Mouse (Mus musculus): ENCODE data around the gene B2m. TPM values are rescaled to one million over a fixed set of nuclear protein-coding genes. Genes with fewer than 3 reads are reported as not detected.

B2m gene
- total and polyA plus RNA-seq, 2 experiments from 2014 or later: 166 to 282 TPM

- DNase-seq (ENCODE audit: low spot score) (peak; percentile 96), ATAC-seq (ENCODE audit: insufficient read depth, low read depth) (peak; percentile 100)
- Histone ChIP-seq H3K36me3 (replicated peaks; ENCODE audit: control insufficient read depth, insufficient read depth, low read length) (peaks cover 11% of the 10 kb centered on the region), H3K27me3 (ENCODE audit: control insufficient read depth, insufficient read depth, low read length) (no peaks in the 10 kb centered on the region), H3K9ac (replicated peaks; ENCODE audit: low read depth, low read length) (peak within 1 kb of the TSS; percentile 95), H3K4me2 (ENCODE audit: low read depth, low read length) (peak within 1 kb of the TSS; percentile 71), H3K4me1 (ENCODE audit: control insufficient read depth, insufficient read depth) (peaks cover 13% of the 10 kb centered on the region; the same call in 1 of the 2 replicates), H3K9me3 (replicated peaks; ENCODE audit: control insufficient read depth, low read length) (no peaks in the 10 kb centered on the region), H3K27ac (ENCODE audit: low read depth) (peak within 1 kb of the TSS; percentile 95), H3K4me3 (ENCODE audit: low read depth, low read length) (peak within 1 kb of the TSS; percentile 84)
- TF ChIP-seq CTCF (IDR thresholded peaks at IDR 0.05; ENCODE audit: low read depth) (no peak; the same call in 1 of the 2 replicates), EP300 (IDR thresholded peaks at IDR 0.05; ENCODE audit: low read depth) (peak; percentile 94)
- WGBS: under 1% methylated on average over 47 of the region's 47 CpGs
Observed at GRCm38 (mm10) chr2:122117961-122118958, 29.2 kb upstream of the B2m start, which contains the start of gene Spg11. TSS of gene Spg11 (minus strand) at chr2:122118386.

- no peak for TF ChIP-seq EP300 (IDR thresholded peaks at IDR 0.05; ENCODE audit: low read depth)
- no peak for TF ChIP-seq CTCF (IDR thresholded peaks at IDR 0.05; ENCODE audit: low read depth)
- ATAC-seq (ENCODE audit: insufficient read depth, low read depth): no peak
Observed at GRCm38 (mm10) chr2:122125680-122126572, 21.6 kb upstream of the B2m start.

GRCm38 (mm10) chr2:122126765-122127347, 20.6 kb upstream of the B2m start:
- Histone ChIP-seq H3K4me3 (ENCODE audit: low read depth, low read length) (no peak overlapping the region), H3K27ac (ENCODE audit: low read depth) (no peak overlapping the region), H3K9ac (replicated peaks; ENCODE audit: low read depth, low read length) (no peak overlapping the region), H3K9me3 (replicated peaks; ENCODE audit: control insufficient read depth, low read length) (no peaks in the 10 kb centered on the region), H3K4me2 (ENCODE audit: low read depth, low read length) (no peak overlapping the region), H3K27me3 (ENCODE audit: control insufficient read depth, insufficient read depth, low read length) (no peaks in the 10 kb centered on the region), H3K36me3 (replicated peaks; ENCODE audit: control insufficient read depth, insufficient read depth, low read length) (no peaks in the 10 kb centered on the region), H3K4me1 (ENCODE audit: control insufficient read depth, insufficient read depth) (peaks cover 7% of the 10 kb centered on the region; the same call in 1 of the 2 replicates)
- 51% methylated on average over 5 of the region's 5 CpGs for WGBS
- DNase-seq (ENCODE audit: low spot score) (no peak), ATAC-seq (ENCODE audit: insufficient read depth, low read depth) (no peak)
- TF ChIP-seq EP300 (IDR thresholded peaks at IDR 0.05; ENCODE audit: low read depth): no peak
- TF ChIP-seq CTCF (IDR thresholded peaks at IDR 0.05; ENCODE audit: low read depth): no peak

More at GRCm38 (mm10) chr2:122125680-122126572, 21.6 kb upstream of the B2m start:
- Histone ChIP-seq H3K4me2 (ENCODE audit: low read depth, low read length) (no peak overlapping the region), H3K9me3 (replicated peaks; ENCODE audit: control insufficient read depth, low read length) (no peaks in the 10 kb centered on the region), H3K27me3 (ENCODE audit: control insufficient read depth, insufficient read depth, low read length) (no peaks in the 10 kb centered on the region), H3K4me1 (ENCODE audit: control insufficient read depth, insufficient read depth) (peaks cover 7% of the 10 kb centered on the region; the same call in 1 of the 2 replicates), H3K36me3 (replicated peaks; ENCODE audit: control insufficient read depth, insufficient read depth, low read length) (no peaks in the 10 kb centered on the region), H3K9ac (replicated peaks; ENCODE audit: low read depth, low read length) (no peak overlapping the region), H3K27ac (ENCODE audit: low read depth) (no peak overlapping the region; the same call in 1 of the 2 replicates), H3K4me3 (ENCODE audit: low read depth, low read length) (no peak overlapping the region)
- WGBS: 42% methylated on average over 12 of the region's 12 CpGs
- DNase-seq (ENCODE audit: low spot score): no peak

- Histone ChIP-seq H3K36me3 (replicated peaks; ENCODE audit: control insufficient read depth, insufficient read depth, low read length) (no peaks in the 10 kb centered on the region), H3K27ac (ENCODE audit: low read depth) (no peak overlapping the region), H3K9ac (replicated peaks; ENCODE audit: low read depth, low read length) (no peak overlapping the region), H3K4me1 (ENCODE audit: control insufficient read depth, insufficient read depth) (peaks cover 7% of the 10 kb centered on the region; the same call in 1 of the 2 replicates), H3K4me2 (ENCODE audit: low read depth, low read length) (no peak overlapping the region), H3K9me3 (replicated peaks; ENCODE audit: control insufficient read depth, low read length) (no peaks in the 10 kb centered on the region), H3K27me3 (ENCODE audit: control insufficient read depth, insufficient read depth, low read length) (no peaks in the 10 kb centered on the region), H3K4me3 (ENCODE audit: low read depth, low read length) (no peak overlapping the region)
- WGBS: 87% methylated on average over 4 of the region's 4 CpGs
- no peak for DNase-seq (ENCODE audit: low spot score)
- no peak for ATAC-seq (ENCODE audit: insufficient read depth, low read depth)
- TF ChIP-seq EP300 (IDR thresholded peaks at IDR 0.05; ENCODE audit: low read depth) (no peak), CTCF (IDR thresholded peaks at IDR 0.05; ENCODE audit: low read depth) (no peak)
Observed at GRCm38 (mm10) chr2:122127635-122128034, 19.9 kb upstream of the B2m start.

GRCm38 (mm10) chr2:122132078-122132477, 15.4 kb upstream of the B2m start:
- 71% methylated on average over 2 of the region's 2 CpGs for WGBS
- Histone ChIP-seq H3K9ac (replicated peaks; ENCODE audit: low read depth, low read length) (no peak overlapping the region), H3K4me3 (ENCODE audit: low read depth, low read length) (no peak overlapping the region), H3K4me2 (ENCODE audit: low read depth, low read length) (no peak overlapping the region), H3K27ac (ENCODE audit: low read depth) (no peak overlapping the region), H3K27me3 (ENCODE audit: control insufficient read depth, insufficient read depth, low read length) (no peaks in the 10 kb centered on the region), H3K4me1 (ENCODE audit: control insufficient read depth, insufficient read depth) (no peaks in the 10 kb centered on the region), H3K9me3 (replicated peaks; ENCODE audit: control insufficient read depth, low read length) (no peaks in the 10 kb centered on the region), H3K36me3 (replicated peaks; ENCODE audit: control insufficient read depth, insufficient read depth, low read length) (no peaks in the 10 kb centered on the region)
- no peak for DNase-seq (ENCODE audit: low spot score)
- ATAC-seq (ENCODE audit: insufficient read depth, low read depth): no peak
- no peak for TF ChIP-seq CTCF (IDR thresholded peaks at IDR 0.05; ENCODE audit: low read depth)
- TF ChIP-seq EP300 (IDR thresholded peaks at IDR 0.05; ENCODE audit: low read depth): no peak
